Mouse (Mus musculus): ENCODE measurements around the gene Wdfy4.

DNA sequence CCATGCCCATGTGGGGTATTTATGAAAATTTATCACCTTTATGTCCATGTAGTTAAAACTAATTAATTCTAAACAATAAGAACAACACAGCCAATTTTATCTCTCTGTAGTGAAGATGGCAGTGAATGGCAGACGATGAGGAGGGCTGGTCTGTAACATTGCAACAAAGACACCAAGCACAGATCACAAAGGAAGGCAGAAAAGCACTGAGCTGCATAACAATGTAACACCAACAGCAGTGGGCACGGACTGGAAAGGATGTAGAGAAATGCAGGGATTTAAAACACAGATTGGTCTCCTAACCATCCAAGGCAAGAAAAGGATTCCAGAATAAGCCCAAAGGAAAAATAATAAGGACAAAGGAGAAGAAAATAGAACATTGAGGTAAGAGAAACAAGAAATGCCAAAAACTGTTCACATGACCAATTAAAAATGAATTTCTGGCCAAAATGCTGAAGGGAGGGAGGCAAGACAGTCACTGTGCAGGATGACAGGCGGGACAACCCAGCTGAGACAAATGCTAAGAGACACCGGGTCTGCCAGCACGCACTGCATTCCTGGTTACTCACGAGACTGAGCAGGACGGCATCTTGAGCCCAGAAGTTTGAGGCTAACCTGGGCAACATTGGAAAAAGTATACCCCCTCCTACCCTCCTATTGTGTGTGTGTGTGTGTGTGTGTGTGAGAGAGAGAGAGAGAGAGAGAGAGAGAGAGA is 54.1 kb downstream of the Wdfy4 start:
- TF ChIP-seq CTCF (IDR thresholded peaks at IDR 0.05; ENCODE audit: low read depth, low read length) = no peak
- TF ChIP-seq GATA1 (IDR thresholded peaks at IDR 0.05; ENCODE audit: borderline replicate concordance, low read length) = no peak

Data from G1E (cell line).